29 mouse cellular contexts compared by ENCODE assay signal in genomic region chr11:77096991-77097390, GRCm38 (mm10). TPM values are rescaled to one million over a fixed set of nuclear protein-coding genes. Genes with fewer than 3 reads are reported as not detected.
DNase-seq lines count a peak whose midpoint lies in the region; ATAC-seq and TF ChIP-seq lines count a peak whose summit lies in the region.
"Had no signal": no experiment of that assay in that cellular context is flagged by ENCODE, and none has a peak within 500 bp of the region (broad histone marks: within the 10 kb centered on the region; RNA-seq: fewer than 3 reads in every experiment).

No protein-coding gene starts in this region.

- no peak overlapping the region for H3K4me2 ChIP-seq in heart, postnatal 0 days (ENCODE audit: low read depth, low read length)
- H3K4me2 ChIP-seq in heart, embryonic 11.5 days, result no peak overlapping the region
- H3K4me2 ChIP-seq: embryonic facial prominence, embryonic 13.5 days; forebrain, embryonic 12.5 days; forebrain, embryonic 15.5 days; heart, embryonic 13.5 days; hindbrain, embryonic 13.5 days; intestine, embryonic 15.5 days had no signal

- H3K9ac ChIP-seq in heart, postnatal 0 days (replicated peaks; ENCODE audit: low read depth, low read length), result no peak overlapping the region
- H3K9ac ChIP-seq in heart, embryonic 11.5 days (ENCODE audit: low read depth, low read length), result no peak overlapping the region
- H3K9ac ChIP-seq: embryonic facial prominence, embryonic 13.5 days; forebrain, embryonic 12.5 days; forebrain, embryonic 15.5 days; heart, embryonic 13.5 days; hindbrain, embryonic 13.5 days; intestine, embryonic 15.5 days had no signal

- DNase-seq in heart, adult 18-20 months, result peak; percentile 10 to 39
- no peak for DNase-seq in heart, postnatal 25 days (ENCODE audit: low spot score)
- no peak for DNase-seq in heart, postnatal 0 days (ENCODE audit: low spot score)
- DNase-seq in lung, postnatal 10 days, result peak; percentile 32
- no peak for DNase-seq in lung, postnatal 25 days (ENCODE audit: low spot score)
- peak; percentile 19 to 41 for DNase-seq in heart, postnatal 10 days
- DNase-seq: adrenal gland, adult 2 months; adrenal gland, postnatal 14 days; B cell, adult 2 months; cerebellum, adult 11 months; cerebellum, adult 2 months; cerebellum, adult 9-11 months; cerebellum, postnatal 36 days; embryo, embryonic 11 days; gastrocnemius, postnatal 25 days; kidney, adult 11 months had no signal

- H3K27me3 ChIP-seq in heart, postnatal 0 days (ENCODE audit: control insufficient read depth, insufficient read depth, low read length), result peaks cover 6% of the 10 kb centered on the region; the same call in 1 of the 2 replicates
- no peaks in the 10 kb centered on the region for H3K27me3 ChIP-seq in heart, embryonic 11.5 days (ENCODE audit: control insufficient read depth, insufficient read depth, low read length)
- H3K27me3 ChIP-seq: CH12.LX; forebrain, embryonic 12.5 days; forebrain, embryonic 15.5 days; intestine, embryonic 15.5 days had no signal

- no peak for TF ChIP-seq EP300 in heart, postnatal 0 days (IDR thresholded peaks at IDR 0.05; ENCODE audit: low read depth)

- no peaks in the 10 kb centered on the region for H3K36me3 ChIP-seq in heart, postnatal 0 days (replicated peaks; ENCODE audit: control insufficient read depth, insufficient read depth, low read length)
- no peaks in the 10 kb centered on the region for H3K36me3 ChIP-seq in heart, embryonic 11.5 days (ENCODE audit: control insufficient read depth, insufficient read depth, low read length)
- H3K36me3 ChIP-seq: embryonic facial prominence, embryonic 10.5 days; embryonic facial prominence, embryonic 13.5 days; forebrain, embryonic 12.5 days; forebrain, embryonic 15.5 days; G1E; heart, embryonic 13.5 days; hindbrain, embryonic 10.5 days; hindbrain, embryonic 13.5 days; intestine, embryonic 15.5 days had no signal

- intact Hi-C loops in heart, postnatal 25 days (cut with DNase I), result loop anchor here (5.0 kb wide), 1 partner anchor 530 kb away; no protein-coding TSS in a partner anchor
- intact Hi-C loops in heart, postnatal 10 days (cut with DNase I), result no loop called here

- H3K9me3 ChIP-seq in heart, postnatal 0 days (replicated peaks; ENCODE audit: control insufficient read depth, low read length), result no peaks in the 10 kb centered on the region
- no peaks in the 10 kb centered on the region for H3K9me3 ChIP-seq in heart, embryonic 11.5 days (replicated peaks; ENCODE audit: control insufficient read depth, low read length)
- H3K9me3 ChIP-seq: embryonic facial prominence, embryonic 10.5 days; embryonic facial prominence, embryonic 13.5 days; forebrain, embryonic 12.5 days; forebrain, embryonic 15.5 days; G1E; heart, embryonic 13.5 days; hindbrain, embryonic 10.5 days; hindbrain, embryonic 13.5 days; intestine, embryonic 15.5 days had no signal

- no peaks in the 10 kb centered on the region; the same call in 1 of the 2 replicates for H3K4me1 ChIP-seq in heart, postnatal 0 days (ENCODE audit: control insufficient read depth, insufficient read depth)
- peaks cover 9% of the 10 kb centered on the region; the same call in 1 of the 2 replicates for H3K4me1 ChIP-seq in heart, embryonic 11.5 days (ENCODE audit: control insufficient read depth, insufficient read depth, low read length)

- no peak for TF ChIP-seq CTCF in heart, postnatal 0 days (IDR thresholded peaks at IDR 0.05; ENCODE audit: low read depth)

- 45% methylated on average over 7 of the region's 7 CpGs for WGBS in heart, postnatal 0 days
- WGBS in heart, embryonic 11.5 days (ENCODE audit: insufficient replicate concordance), result 42% methylated on average over 7 of the region's 7 CpGs

- no peak overlapping the region for H3K4me3 ChIP-seq in heart, postnatal 0 days (ENCODE audit: low read depth, low read length)
- no peak overlapping the region for H3K4me3 ChIP-seq in heart, embryonic 11.5 days (ENCODE audit: low read depth, low read length)
- H3K4me3 ChIP-seq: embryonic facial prominence, embryonic 10.5 days; embryonic facial prominence, embryonic 13.5 days; erythroblast, embryonic 14.5 days; forebrain, embryonic 12.5 days; forebrain, embryonic 15.5 days; heart, embryonic 13.5 days; hindbrain, embryonic 10.5 days; hindbrain, embryonic 13.5 days; intestine, embryonic 15.5 days had no signal

- ATAC-seq in heart, postnatal 0 days (ENCODE audit: insufficient read depth, low read depth), result no peak
- no peak for ATAC-seq in heart, embryonic 11.5 days (replicated peaks; ENCODE audit: insufficient number of reproducible peaks, low FRiP score, low TSS enrichment)
- ATAC-seq: forebrain, embryonic 15.5 days; hindbrain, embryonic 16.5 days; intestine, embryonic 15.5 days had no signal

- 0 out of 2 replicates have a peak overlapping the region, but pooled peaks have one; percentile 30 for H3K27ac ChIP-seq in heart, postnatal 0 days (ENCODE audit: low read depth)
- H3K27ac ChIP-seq in heart, embryonic 11.5 days (ENCODE audit: low read depth, low read length), result no peak overlapping the region
- H3K27ac ChIP-seq: embryonic facial prominence, embryonic 10.5 days; embryonic facial prominence, embryonic 13.5 days; forebrain, embryonic 12.5 days; forebrain, embryonic 15.5 days; heart, embryonic 13.5 days; hindbrain, embryonic 10.5 days; hindbrain, embryonic 13.5 days; intestine, embryonic 15.5 days had no signal

RNA-seq across cellular contexts. Expression of gene Nsrp1, which starts 18.8 kb away (rescaled TPM):
- total RNA-seq in heart, adult 18-20 months (2021), result 1 to 10 TPM; 9.8 to 10.0 TPM
- total RNA-seq in heart, postnatal 25 days (2021), result 10 to 100 TPM in 1 of 2 experiments, 1 to 10 TPM in 1; 8.2 to 11.5 TPM
- total RNA-seq in heart, postnatal 0 days (2014; rRNA removed; ENCODE audit: low replicate concordance), result 0.57 and 3.7 TPM in 2 replicates
- polyA plus RNA-seq in heart, postnatal 0 days (2015; fragmentation: Nextera tagmentation; extraction: Ambion mirVana), result 45.1 and 50.2 TPM in 2 replicates
- polyA plus RNA-seq in heart, embryonic 11.5 days (2014; fragmentation: Nextera tagmentation; extraction: Ambion mirVana), result 52.6 and 52.9 TPM in 2 replicates
- total RNA-seq in heart, postnatal 10 days (2021), result 10 to 100 TPM; 17.3 to 18.4 TPM

Comparison
In these comparisons a context has a peak if more than half of its experiments do, and no peak if none do; other contexts are left out.
1. DNase-seq: peak in heart, adult 18-20 months (2 of 2), lung, postnatal 10 days (single experiment) and heart, postnatal 10 days (2 of 2); none in heart, postnatal 25 days (single experiment), heart, postnatal 0 days (single experiment) and lung, postnatal 25 days (single experiment).